Mouse (Mus musculus) gastrocnemius, adult 8-10 months (tissue): ENCODE measurements at regions not wholly inside any gene's neighbourhood (a gene's known extent, or its start where the extent isn't known, plus 50 kb on each side); places are given as distances from the start of the nearest gene placed in this dataset.

ENCODE experiments used
- DNase-seq, 2 experiments: peaks; one replicate each; pipeline ENCODE4 v3.0.0; 2022; ENCODE audit warnings: low spot score in 2 of 2

GRCm38 (mm10) chr17:80827896-80828295, 99.6 kb upstream of the Map4k3 start:
- DNase-seq, result no peak

- DNase-seq, result no peak
These were observed 99.1 kb upstream of the Map4k3 start for GRCm38 (mm10) chr17:80827361-80827760.

- no peak for DNase-seq
These were observed 97.9 kb upstream of the Map4k3 start for GRCm38 (mm10) chr17:80825971-80826730.

- no peak for DNase-seq
These were observed 97.2 kb upstream of the Map4k3 start for GRCm38 (mm10) chr17:80825518-80825901.

- DNase-seq, result no peak
These were observed 96.7 kb upstream of the Map4k3 start for GRCm38 (mm10) chr17:80824826-80825517.

GRCm38 (mm10) chr17:80824261-80824660, 96.0 kb upstream of the Map4k3 start:
- DNase-seq, result no peak

GRCm38 (mm10) chr17:80820888-80821287, 92.6 kb upstream of the Map4k3 start:
- no peak for DNase-seq

GRCm38 (mm10) chr17:80818477-80819028, 90.3 kb upstream of the Map4k3 start:
- DNase-seq, result no peak

- no peak for DNase-seq
These were observed 87.5 kb upstream of the Map4k3 start for GRCm38 (mm10) chr17:80815747-80816146.

GRCm38 (mm10) chr17:80813194-80813593, 84.9 kb upstream of the Map4k3 start:
- DNase-seq, result no peak

- DNase-seq, result no peak
These were observed 81.0 kb upstream of the Map4k3 start for GRCm38 (mm10) chr17:80809275-80809674.

GRCm38 (mm10) chr17:80808069-80808468, 79.8 kb upstream of the Map4k3 start:
- DNase-seq, result no peak

- no peak for DNase-seq
These were observed 75.2 kb upstream of the Map4k3 start for GRCm38 (mm10) chr17:80803361-80803915.

GRCm38 (mm10) chr17:80802622-80803021, 74.3 kb upstream of the Map4k3 start:
- DNase-seq, result no peak

GRCm38 (mm10) chr17:80801991-80802390, 73.7 kb upstream of the Map4k3 start:
- no peak for DNase-seq

GRCm38 (mm10) chr17:80801451-80801983, 73.2 kb upstream of the Map4k3 start:
- DNase-seq, result peak; percentile 54 to 55

- no peak for DNase-seq
These were observed 72.6 kb upstream of the Map4k3 start for GRCm38 (mm10) chr17:80800877-80801276.

- no peak for DNase-seq
These were observed 72.2 kb upstream of the Map4k3 start for GRCm38 (mm10) chr17:80800454-80800853.

- DNase-seq, result no peak
These were observed 70.8 kb upstream of the Map4k3 start for GRCm38 (mm10) chr17:80799061-80799460.

- DNase-seq, result no peak
These were observed 70.1 kb upstream of the Map4k3 start for GRCm38 (mm10) chr17:80798281-80798980.

- DNase-seq, result no peak
These were observed 68.5 kb upstream of the Map4k3 start for GRCm38 (mm10) chr17:80796790-80797189.
